ENCODE assay signal across 8 mouse cellular contexts in genomic region chr3:69597816-69598215, GRCm38 (mm10). TPM values are rescaled to one million over a fixed set of nuclear protein-coding genes. Genes with fewer than 3 reads are reported as not detected.
A peak's percentile ranks its signal among the peaks of the same experiment; 100 is the strongest.
DNase-seq lines count a peak whose midpoint lies in the region; ATAC-seq and TF ChIP-seq lines count a peak whose summit lies in the region.

No protein-coding gene starts in this region.

- 0 out of 2 replicates have a peak, but pooled peaks cover 2% of the 10 kb centered on the region for H3K36me3 ChIP-seq in forebrain, embryonic 10.5 days (replicated peaks)
- no peaks in the 10 kb centered on the region for H3K36me3 ChIP-seq in limb, embryonic 11.5 days (ENCODE audit: control insufficient read depth, insufficient read depth, low read length)

- H3K4me3 ChIP-seq in lung, adult 2 months (replicated peaks; ENCODE audit: extremely low read depth, low read depth, low read length) = peak overlapping the region; percentile 36
- H3K4me3 ChIP-seq in forebrain, embryonic 10.5 days = peak overlapping the region; percentile 77
- peak overlapping the region; percentile 51 for H3K4me3 ChIP-seq in limb, embryonic 11.5 days (ENCODE audit: low read depth, low read length)

- H3K27ac ChIP-seq in forebrain, embryonic 10.5 days = peak overlapping the region; percentile 90
- no peak overlapping the region for H3K27ac ChIP-seq in limb, embryonic 11.5 days (replicated peaks; ENCODE audit: low read depth, low read length)

- H3K9me3 ChIP-seq in forebrain, embryonic 10.5 days = no peaks in the 10 kb centered on the region
- no peaks in the 10 kb centered on the region for H3K9me3 ChIP-seq in limb, embryonic 11.5 days (ENCODE audit: control insufficient read depth, low read length)

- peak overlapping the region; percentile 93 for H3K9ac ChIP-seq in limb, embryonic 11.5 days (ENCODE audit: low read length)

- no peak for TF ChIP-seq POLR2A in lung, adult 2 months (IDR thresholded peaks at IDR 0.05; ENCODE audit: borderline replicate concordance, extremely low read depth, low read depth, low read length)

- no peak for DNase-seq in lung, adult 2 months
- DNase-seq in lung, postnatal 10 days = no peak
- DNase-seq in forebrain, embryonic 10.5 days (ENCODE audit: extremely low spot score, low spot score) = peak; percentile 32
- DNase-seq in limb, embryonic 11.5 days (ENCODE audit: low spot score) = no peak
- peak; percentile 10 for DNase-seq in retina, postnatal 1 day
- no peak for DNase-seq in left cerebral cortex, adult 9 months (ENCODE audit: low spot score in 2 of 2)
- no peak for DNase-seq in spleen, postnatal 14 days (ENCODE audit: low spot score in 2 of 2)
- DNase-seq in lung, postnatal 25 days (ENCODE audit: low spot score) = no peak

- 40% methylated on average over 7 of the region's 7 CpGs for WGBS in lung, adult 2 months
- WGBS in forebrain, embryonic 10.5 days = 8% methylated on average over 7 of the region's 7 CpGs
- WGBS in limb, embryonic 11.5 days = 4% methylated on average over 7 of the region's 7 CpGs

- no peak for ATAC-seq in limb, embryonic 11.5 days (ENCODE audit: insufficient number of reproducible peaks, low FRiP score, low TSS enrichment, low read depth)

- TF ChIP-seq CTCF in lung, adult 2 months (IDR thresholded peaks at IDR 0.05; ENCODE audit: insufficient read depth, low read length) = no peak

- no peaks in the 10 kb centered on the region; the same call in 1 of the 2 replicates for H3K4me1 ChIP-seq in lung, adult 2 months (ENCODE audit: control insufficient read depth, insufficient read depth, low read length)
- H3K4me1 ChIP-seq in forebrain, embryonic 10.5 days = peaks cover 29% of the 10 kb centered on the region
- no peaks in the 10 kb centered on the region for H3K4me1 ChIP-seq in limb, embryonic 11.5 days (ENCODE audit: control insufficient read depth, insufficient read depth, low read length)

- H3K27me3 ChIP-seq in forebrain, embryonic 10.5 days (ENCODE audit: poor library complexity, severe bottlenecking) = peaks cover 18% of the 10 kb centered on the region
- no peaks in the 10 kb centered on the region for H3K27me3 ChIP-seq in limb, embryonic 11.5 days (ENCODE audit: control insufficient read depth, insufficient read depth, low read length)

- peak overlapping the region; percentile 70 for H3K4me2 ChIP-seq in limb, embryonic 11.5 days (ENCODE audit: low read depth, severe bottlenecking)

RNA-seq across cellular contexts. Expression of gene B3galnt1, which starts 0.9 kb away (rescaled TPM):
- polyA plus RNA-seq in lung, adult 2 months (2012; rRNA removed) = 4.7 and 5.4 TPM in 2 replicates
- 27.5 and 29.2 TPM in 2 replicates for polyA plus RNA-seq in forebrain, embryonic 10.5 days (2016; fragmentation: Nextera tagmentation; extraction: Ambion mirVana)
- 27.4 and 28.1 TPM in 2 replicates for polyA plus RNA-seq in limb, embryonic 11.5 days (2014; fragmentation: Nextera tagmentation; extraction: Ambion mirVana)

Comparison
In these comparisons a context has a peak if more than half of its experiments do, and no peak if none do; other contexts are left out.
1. DNase-seq: peak in forebrain, embryonic 10.5 days (single experiment) and retina, postnatal 1 day (single experiment); none in lung, adult 2 months (single experiment), lung, postnatal 10 days (single experiment), limb, embryonic 11.5 days (single experiment), left cerebral cortex, adult 9 months (0 of 2), spleen, postnatal 14 days (0 of 2) and lung, postnatal 25 days (single experiment).
2. Peak in every context shown above with its lines, with median percentiles within 50 percentile points of each other: H3K4me3 ChIP-seq.